Mouse (Mus musculus) midbrain, embryonic 11.5 days (tissue): Measurements from ENCODE around the gene Terf2. TPM values are rescaled to one million over a fixed set of nuclear protein-coding genes. Genes with fewer than 3 reads are reported as not detected.

Experiments
- ATAC-seq: fragments of 200-750 bp; cut with Nextera tagmentation; 2 replicates; pipeline ENCODE4 v1.8.0; 2017; ENCODE audit warnings: moderate TSS enrichment, moderate library complexity; ENCODE audit not compliant: low FRiP score
- DNase-seq: peaks from one replicate; pipeline ENCODE4 v3.0.0; 2015; ENCODE audit warnings: low spot score; ENCODE audit errors: missing footprints
- H3K27ac ChIP-seq: fragments of 300-500 bp; sonication (generic); 2 replicates; pipeline ENCODE4 v1.5.1; 2014; ENCODE audit warnings: low read depth, low read length
- H3K27me3 ChIP-seq: fragments of 300-500 bp; sonication (generic); 2 replicates; pipeline ENCODE4 v1.6.1; 2014; ENCODE audit warnings: mild to moderate bottlenecking, low read length, moderate library complexity, mixed read lengths; ENCODE audit not compliant: control insufficient read depth, insufficient read depth
- H3K36me3 ChIP-seq: fragments of 300-500 bp; sonication (generic); 2 replicates; pipeline ENCODE4 v1.6.1; 2014; ENCODE audit warnings: mild to moderate bottlenecking, low read length, moderate library complexity, mixed read lengths; ENCODE audit not compliant: control insufficient read depth, insufficient read depth
- H3K4me1 ChIP-seq: fragments of 300-500 bp; sonication (generic); 2 replicates; pipeline ENCODE4 v1.6.1; 2014; ENCODE audit warnings: low read length; ENCODE audit not compliant: control insufficient read depth, insufficient read depth
- H3K4me2 ChIP-seq: fragments of 300-500 bp; sonication (generic); 2 replicates; pipeline ENCODE4 v1.6.1; 2014; ENCODE audit warnings: mild to moderate bottlenecking, moderate library complexity
- H3K4me3 ChIP-seq: fragments of 300-500 bp; sonication (generic); 2 replicates; pipeline ENCODE4 v1.5.1; 2014; ENCODE audit warnings: low read depth, low read length
- H3K9ac ChIP-seq: fragments of 300-500 bp; sonication (generic); 2 replicates; pipeline ENCODE4 v1.6.1; 2014; ENCODE audit warnings: low read length
- H3K9me3 ChIP-seq: fragments of 300-500 bp; sonication (generic); 2 replicates; pipeline ENCODE4 v1.6.1; 2016; ENCODE audit warnings: low read length; ENCODE audit not compliant: control insufficient read depth
- WGBS: fragments of 180-500 bp; shearing (Covaris S2); extraction: QIAGEN DNeasy Blood & Tissue Kit; methylation state at CpG from one replicate; pipeline ENCODE4 v1.1.7; 2014; 5-methylcytosine and 5-hydroxymethylcytosine counted together
- polyA plus RNA-seq: library from polyadenylated mRNA; unstranded; fragments of >200 nt; fragmentation: Nextera tagmentation; extraction: Ambion mirVana; gene quantifications from 2 replicates; pipeline ENCODE4 v1.2.1, GENCODE M21; 2014

The Terf2 gene
- 16.4 and 16.6 TPM in 2 replicates for polyA plus RNA-seq

DNA sequence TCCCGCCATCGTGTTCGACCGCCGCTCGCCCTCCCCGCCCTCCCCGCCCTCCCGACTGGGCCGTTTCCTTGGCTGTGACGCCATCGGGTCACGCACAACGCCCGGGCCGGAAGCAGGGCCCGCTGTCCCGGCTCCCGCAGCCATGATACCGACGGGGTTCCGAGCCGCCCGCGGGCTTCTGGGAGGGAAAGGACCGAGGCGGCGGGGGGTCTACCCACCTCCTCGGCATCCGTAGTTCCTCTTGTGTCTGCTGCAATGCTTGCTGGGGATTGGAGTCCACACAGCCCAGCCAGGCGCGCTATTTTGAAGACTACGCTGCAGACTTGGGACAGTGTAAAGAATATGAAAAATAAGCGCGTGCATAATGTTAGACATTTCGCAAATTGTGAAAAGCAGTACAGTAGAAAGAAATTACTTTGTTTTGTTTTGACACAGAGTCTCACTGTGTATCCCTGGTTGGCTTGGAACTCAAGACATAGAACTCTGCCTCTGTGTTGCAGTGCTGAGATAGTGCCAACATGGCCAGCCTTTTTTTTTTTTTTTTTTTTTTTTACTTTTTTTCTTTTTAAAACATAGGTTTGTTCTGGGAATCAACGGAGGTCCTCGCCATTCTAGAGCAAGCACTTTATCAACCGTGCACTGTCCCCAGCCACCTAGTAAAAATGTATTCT, at the start of gene Terf2:
Gene Terf2, minus strand, starts transcription at position 182 of the 671 bp plus-strand sequence.
- 4% methylated on average over 38 of the region's 39 CpGs for WGBS
- peak within 1 kb of the TSS; percentile 91 for H3K4me3 ChIP-seq
- DNase-seq (peak; percentile 99), ATAC-seq (peak; percentile 94)
- H3K9ac ChIP-seq: peak within 1 kb of the TSS; percentile 89
- H3K9me3 ChIP-seq: no peaks in the 10 kb centered on the region
- H3K36me3 ChIP-seq: peaks cover 4% of the 10 kb centered on the region; the same call in 1 of the 2 replicates
- peaks cover 11% of the 10 kb centered on the region for H3K4me1 ChIP-seq
- peak within 1 kb of the TSS; percentile 78 for H3K27ac ChIP-seq
- H3K27me3 ChIP-seq: no peaks in the 10 kb centered on the region
- peak within 1 kb of the TSS; percentile 64 for H3K4me2 ChIP-seq

DNA sequence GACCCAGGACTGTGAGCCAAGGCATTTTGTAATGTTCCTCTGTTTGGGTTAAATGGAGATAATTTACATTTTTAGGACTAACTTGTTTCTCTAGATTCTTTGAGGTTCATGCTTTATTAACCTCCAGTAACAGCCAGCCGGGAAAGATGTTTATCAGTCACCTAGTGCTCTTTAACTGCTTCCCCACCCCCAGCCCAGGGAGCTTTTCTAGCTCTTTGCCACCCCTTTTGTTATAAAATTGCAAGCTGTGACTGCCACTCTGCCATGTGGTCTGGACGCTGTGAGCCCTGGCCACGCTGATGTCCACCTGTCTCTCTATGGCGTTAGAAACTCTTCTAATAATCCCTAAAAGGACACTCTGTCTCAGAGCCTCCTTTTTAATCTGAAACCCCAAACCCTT, 47.2 kb upstream of the Terf2 start:
- Histone ChIP-seq H3K4me1 (no peaks in the 10 kb centered on the region; the same call in none of the 2 replicates), H3K27ac (no peak overlapping the region), H3K4me3 (no peak overlapping the region), H3K36me3 (no peaks in the 10 kb centered on the region), H3K9ac (no peak overlapping the region), H3K27me3 (no peaks in the 10 kb centered on the region), H3K9me3 (no peaks in the 10 kb centered on the region), H3K4me2 (no peak overlapping the region)
- ATAC-seq (no peak), DNase-seq (no peak)
- WGBS: 61% methylated on average over 4 of the region's 4 CpGs

DNA sequence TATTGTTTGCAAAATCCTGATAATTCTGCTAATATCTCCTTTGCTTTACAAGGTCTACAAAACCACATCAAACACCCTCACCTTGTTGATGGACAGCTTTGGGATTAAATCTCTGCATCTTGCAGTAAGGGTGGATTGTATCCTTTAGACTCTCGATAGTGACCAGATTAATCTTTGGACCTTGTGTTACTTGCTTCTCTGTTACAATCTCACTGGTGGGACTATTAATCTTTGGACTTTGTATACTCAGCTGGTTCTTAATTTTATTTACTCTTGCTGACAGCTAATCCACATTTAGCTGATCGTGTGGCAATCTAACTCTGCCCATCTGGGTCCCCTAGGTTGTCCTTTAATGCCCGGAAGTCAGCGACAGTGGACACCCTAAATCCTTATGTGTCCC, 46.2 kb upstream of the Terf2 start:
- H3K27me3 ChIP-seq: no peaks in the 10 kb centered on the region

DNA sequence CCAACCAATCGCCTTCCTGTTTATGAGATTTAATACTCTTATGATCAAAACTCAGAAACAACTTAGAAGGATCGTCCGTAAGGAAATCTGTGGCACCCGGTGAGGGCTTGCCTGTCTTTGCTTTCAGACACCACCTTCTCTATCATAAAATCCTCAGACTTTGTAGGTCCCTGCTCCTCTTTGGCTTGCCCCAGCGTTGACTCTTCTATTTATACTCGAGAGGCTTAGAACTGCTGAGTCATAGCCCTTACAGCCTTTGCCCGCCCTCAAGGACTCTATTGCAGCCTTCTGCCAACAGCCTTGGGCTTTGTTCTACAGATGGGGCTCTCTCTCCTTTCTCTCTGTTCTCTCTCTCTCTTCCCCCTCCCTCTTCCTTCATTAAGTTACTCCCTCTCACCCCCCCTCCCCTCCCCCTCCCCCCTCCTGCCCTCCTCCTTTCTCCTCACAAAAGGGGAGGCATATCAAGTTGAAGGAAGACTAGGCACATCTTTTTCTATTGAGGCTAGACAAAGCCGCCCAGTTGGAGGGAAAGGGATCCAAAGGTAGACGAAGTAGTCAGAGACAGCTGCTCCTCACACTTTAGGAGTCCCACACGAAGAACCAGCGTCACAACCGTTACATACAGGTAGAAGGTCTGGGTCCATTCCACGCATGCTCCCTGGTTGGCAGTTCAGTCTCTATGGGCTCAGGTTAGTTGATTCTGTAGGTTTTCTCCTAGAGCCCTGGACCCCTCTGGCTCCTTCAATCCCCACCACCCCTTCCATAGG, 43.5 kb upstream of the Terf2 start:
- Histone ChIP-seq H3K27ac (no peak overlapping the region), H3K9me3 (no peaks in the 10 kb centered on the region), H3K9ac (no peak overlapping the region), H3K4me1 (peaks cover 2% of the 10 kb centered on the region), H3K4me2 (no peak overlapping the region), H3K36me3 (no peaks in the 10 kb centered on the region), H3K4me3 (no peak overlapping the region), H3K27me3 (no peaks in the 10 kb centered on the region)
- DNase-seq (peak; percentile 79), ATAC-seq (no peak)
- 53% methylated on average over 13 of the region's 13 CpGs for WGBS

More for the DNA sequence above, 46.2 kb upstream of the Terf2 start:
- Histone ChIP-seq H3K9me3 (no peaks in the 10 kb centered on the region), H3K27ac (no peak overlapping the region), H3K4me3 (no peak overlapping the region), H3K36me3 (no peaks in the 10 kb centered on the region), H3K4me1 (no peaks in the 10 kb centered on the region; the same call in none of the 2 replicates), H3K9ac (no peak overlapping the region), H3K4me2 (no peak overlapping the region)
- 88% methylated on average over 4 of the region's 4 CpGs for WGBS
- DNase-seq (no peak), ATAC-seq (no peak)

DNA sequence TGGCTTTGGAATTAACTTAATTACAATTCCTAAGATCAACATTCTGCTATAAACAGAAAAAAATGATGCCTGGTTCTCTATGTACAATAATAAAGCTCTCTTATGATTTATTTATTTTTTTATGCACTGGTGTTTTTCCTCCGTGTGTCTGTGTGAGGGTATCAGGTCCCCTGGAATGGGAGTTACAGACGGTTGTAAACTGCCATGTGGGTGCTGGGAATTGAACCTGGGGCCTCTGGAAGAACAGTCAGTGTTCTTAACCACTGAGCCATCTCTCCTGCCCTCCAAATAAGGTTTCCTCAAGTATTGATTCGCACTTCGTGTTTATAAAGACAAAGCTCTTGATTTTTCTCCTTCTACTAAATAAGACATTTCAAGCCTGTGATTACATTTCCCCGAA, 42.0 kb upstream of the Terf2 start:
- H3K27ac ChIP-seq: no peak overlapping the region
- no peak overlapping the region for H3K4me2 ChIP-seq
- DNase-seq (peak; percentile 62), ATAC-seq (no peak)
- 92% methylated on average over 5 of the region's 5 CpGs for WGBS
- H3K36me3 ChIP-seq: no peaks in the 10 kb centered on the region
- H3K4me3 ChIP-seq: no peak overlapping the region
- no peaks in the 10 kb centered on the region for H3K27me3 ChIP-seq
- H3K4me1 ChIP-seq: peaks cover 2% of the 10 kb centered on the region
- H3K9ac ChIP-seq: no peak overlapping the region
- no peaks in the 10 kb centered on the region for H3K9me3 ChIP-seq

DNA sequence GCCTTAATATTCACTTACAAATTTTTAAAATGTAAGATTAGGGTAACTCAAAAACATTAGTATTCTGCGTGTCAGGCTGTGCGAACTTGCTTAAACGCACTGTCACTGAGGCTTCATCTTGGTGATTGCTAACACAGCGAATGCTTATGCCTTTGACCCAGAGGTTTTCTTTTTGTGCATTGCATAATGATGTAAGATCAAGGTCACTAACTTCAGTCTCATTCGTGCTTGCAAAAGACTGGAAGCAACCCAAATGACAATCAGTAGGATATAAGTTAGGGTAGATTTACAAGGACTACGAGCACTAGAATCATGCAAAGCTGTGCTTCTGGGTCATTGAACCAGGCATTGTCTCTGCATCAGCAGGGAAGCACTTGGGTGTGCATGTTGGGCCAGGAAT, 41.2 kb upstream of the Terf2 start:
- peak; percentile 57 for DNase-seq
- peaks cover 2% of the 10 kb centered on the region for H3K4me1 ChIP-seq
- H3K27me3 ChIP-seq: no peaks in the 10 kb centered on the region
- ATAC-seq: no peak
- H3K36me3 ChIP-seq: no peaks in the 10 kb centered on the region
- H3K4me3 ChIP-seq: no peak overlapping the region
- no peak overlapping the region for H3K4me2 ChIP-seq
- no peak overlapping the region for H3K9ac ChIP-seq
- WGBS: 89% methylated on average over 6 of the region's 6 CpGs
- H3K27ac ChIP-seq: no peak overlapping the region
- H3K9me3 ChIP-seq: no peaks in the 10 kb centered on the region

DNA sequence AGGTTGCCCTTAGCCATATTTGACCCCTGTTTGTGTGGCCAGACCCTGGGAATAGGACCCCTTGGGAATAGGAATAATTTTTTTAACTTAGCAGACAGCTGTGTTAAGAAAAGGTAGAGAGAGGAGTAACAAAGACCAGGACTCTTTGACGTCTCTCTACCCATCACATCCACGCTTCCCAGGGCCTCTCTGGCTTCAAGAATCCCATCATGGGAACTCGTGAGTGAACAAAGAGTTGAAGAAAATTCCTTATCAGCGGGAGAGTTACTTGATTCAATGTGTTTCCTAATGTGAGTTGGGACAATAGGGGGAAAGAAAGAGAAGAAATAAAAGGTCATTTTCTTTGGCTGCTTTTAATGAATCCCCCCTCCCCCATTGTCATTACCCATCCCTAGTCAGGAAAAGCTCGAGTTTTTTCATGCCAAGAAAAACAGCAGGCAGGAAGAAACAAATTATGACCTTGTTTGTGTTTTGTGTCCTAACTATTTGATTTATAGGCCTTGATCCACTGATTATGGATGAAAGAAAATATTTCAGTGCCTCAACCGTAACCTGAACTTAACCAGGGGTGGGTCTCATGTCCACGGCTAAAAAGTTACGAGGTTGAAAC, 39.8 kb upstream of the Terf2 start:
- WGBS: 35% methylated on average over 8 of the region's 8 CpGs
- DNase-seq (peak; percentile 87), ATAC-seq (no peak)
- Histone ChIP-seq H3K4me3 (no peak overlapping the region), H3K27me3 (no peaks in the 10 kb centered on the region), H3K9me3 (no peaks in the 10 kb centered on the region), H3K4me1 (peaks cover 2% of the 10 kb centered on the region), H3K36me3 (no peaks in the 10 kb centered on the region), H3K4me2 (no peak overlapping the region), H3K27ac (no peak overlapping the region; the same call in 1 of the 2 replicates), H3K9ac (no peak overlapping the region)

DNA sequence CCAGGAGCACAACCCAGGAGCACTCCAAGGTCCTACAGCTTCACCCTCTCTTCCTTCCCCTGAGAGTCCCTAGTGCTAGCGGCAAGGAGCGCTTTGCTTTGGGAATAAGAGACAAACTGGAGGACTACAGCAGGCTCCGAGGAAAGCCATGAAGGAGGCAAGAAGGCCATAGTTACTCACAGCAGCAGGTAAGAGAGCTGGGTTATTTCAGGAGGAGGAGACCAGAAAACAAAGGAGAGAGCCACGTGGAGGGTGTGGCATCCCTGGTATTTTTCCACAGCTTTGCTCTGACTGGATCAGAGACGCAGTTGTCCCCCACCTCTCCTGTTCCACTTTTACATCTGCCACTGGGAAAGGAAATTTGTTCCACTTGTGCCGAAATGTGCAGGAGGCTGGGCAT, 37.5 kb upstream of the Terf2 start:
- Histone ChIP-seq H3K27ac (no peak overlapping the region), H3K4me1 (0 out of 2 replicates have a peak, but pooled peaks cover 2% of the 10 kb centered on the region), H3K36me3 (no peaks in the 10 kb centered on the region), H3K4me2 (no peak overlapping the region), H3K9me3 (no peaks in the 10 kb centered on the region), H3K4me3 (no peak overlapping the region), H3K27me3 (no peaks in the 10 kb centered on the region), H3K9ac (no peak overlapping the region)
- DNase-seq (peak; percentile 80), ATAC-seq (no peak)
- WGBS: 60% methylated on average over 6 of the region's 6 CpGs
